Mouse (Mus musculus): Measurements from ENCODE around the gene Osbpl5.

The Osbpl5 gene

GRCm38 (mm10) chr7:143756125-143757026 is at the start of gene Osbpl5:
Gene Osbpl5, minus strand, starts transcription at chr7:143756985.
- no peak for DNase-seq

- peak; percentile 40 for DNase-seq
Observed at GRCm38 (mm10) chr7:143805199-143805624, 48.4 kb upstream of the Osbpl5 start.

GRCm38 (mm10) chr7:143801195-143802065 is 44.6 kb upstream of the Osbpl5 start:
- no peak for DNase-seq

GRCm38 (mm10) chr7:143800770-143801169 is 44.0 kb upstream of the Osbpl5 start:
- no peak for DNase-seq

GRCm38 (mm10) chr7:143798783-143799182 is 42.0 kb upstream of the Osbpl5 start:
- DNase-seq: no peak

- DNase-seq: peak; percentile 77
Observed at GRCm38 (mm10) chr7:143793121-143793520, 36.3 kb upstream of the Osbpl5 start.

- peak; percentile 71 for DNase-seq
Observed at GRCm38 (mm10) chr7:143792336-143792985, 35.7 kb upstream of the Osbpl5 start.

- peak; percentile 83 for DNase-seq
Observed at GRCm38 (mm10) chr7:143783996-143784829, 27.4 kb upstream of the Osbpl5 start, which contains the start of gene Mrgpre. Gene Mrgpre, minus strand, starts transcription at chr7:143784500.

- DNase-seq: no peak
Observed at GRCm38 (mm10) chr7:143783378-143783995, 26.7 kb upstream of the Osbpl5 start.

GRCm38 (mm10) chr7:143777375-143777774 is 20.6 kb upstream of the Osbpl5 start:
- DNase-seq: peak; percentile 52

- peak; percentile 36 for DNase-seq
Observed at GRCm38 (mm10) chr7:143776137-143776536, 19.4 kb upstream of the Osbpl5 start.

GRCm38 (mm10) chr7:143769461-143769860 is 12.7 kb upstream of the Osbpl5 start:
- no peak for DNase-seq

- DNase-seq: no peak
Observed at GRCm38 (mm10) chr7:143768267-143768666, 11.5 kb upstream of the Osbpl5 start.

- no peak for DNase-seq
Observed at GRCm38 (mm10) chr7:143766893-143767292, 10.1 kb upstream of the Osbpl5 start, which contains the start of gene Mrgprg. Gene Mrgprg, minus strand, starts transcription at chr7:143766993.

GRCm38 (mm10) chr7:143764876-143765530 is 8.2 kb upstream of the Osbpl5 start:
- no peak for DNase-seq

- DNase-seq: no peak
Observed at GRCm38 (mm10) chr7:143763794-143764193, 7.0 kb upstream of the Osbpl5 start.

GRCm38 (mm10) chr7:143758956-143759355 is 2.2 kb upstream of the Osbpl5 start:
- no peak for DNase-seq

- DNase-seq: peak; percentile 52
Observed at GRCm38 (mm10) chr7:143757696-143758095, 911 bp upstream of the Osbpl5 start.

GRCm38 (mm10) chr7:143757027-143757390 is 224 bp upstream of the Osbpl5 start:
- peak; percentile 84 for DNase-seq

- DNase-seq: peak; percentile 31
Observed at GRCm38 (mm10) chr7:143755357-143756124, 1.2 kb downstream of the Osbpl5 start.

Data from kidney, adult 9 months (tissue).